Mouse (Mus musculus): ENCODE measurements around the gene Zfp511. TPM values are rescaled to one million over a fixed set of nuclear protein-coding genes. Genes with fewer than 3 reads are reported as not detected.

The Zfp511 gene
- polyA plus RNA-seq, 1 experiment from 2014 or later = 52.5 TPM

GRCm38 (mm10) chr7:140007781-140008180 lies 28.4 kb upstream of the Zfp511 start:
- no peak overlapping the region for H3K27ac ChIP-seq
- H3K4me1 ChIP-seq (replicated peaks) = no peaks in the 10 kb centered on the region
- 98% methylated on average over 9 of the region's 9 CpGs for WGBS
- H3K9ac ChIP-seq = no peak overlapping the region
- no peak overlapping the region for H3K4me2 ChIP-seq
- no peak overlapping the region for H3K4me3 ChIP-seq
- no peak for ATAC-seq (ENCODE audit: low FRiP score)
- H3K9me3 ChIP-seq = no peaks in the 10 kb centered on the region
- peaks cover 58% of the 10 kb centered on the region for H3K36me3 ChIP-seq
- no peaks in the 10 kb centered on the region for H3K27me3 ChIP-seq

GRCm38 (mm10) chr7:140011336-140011735 lies 24.9 kb upstream of the Zfp511 start:
- no peaks in the 10 kb centered on the region for H3K4me1 ChIP-seq (replicated peaks)
- no peaks in the 10 kb centered on the region for H3K27me3 ChIP-seq
- no peak overlapping the region for H3K27ac ChIP-seq
- WGBS = 96% methylated on average over 17 of the region's 17 CpGs
- H3K4me2 ChIP-seq = no peak overlapping the region
- H3K36me3 ChIP-seq = peaks cover 35% of the 10 kb centered on the region
- ATAC-seq (ENCODE audit: low FRiP score) = no peak
- H3K9me3 ChIP-seq = no peaks in the 10 kb centered on the region
- H3K4me3 ChIP-seq = no peak overlapping the region
- H3K9ac ChIP-seq = no peak overlapping the region

GRCm38 (mm10) chr7:140031771-140032170 lies 4.4 kb upstream of the Zfp511 start:
- Histone ChIP-seq H3K36me3 (peaks cover 63% of the 10 kb centered on the region), H3K9me3 (no peaks in the 10 kb centered on the region), H3K4me3 (no peak overlapping the region), H3K27ac (no peak overlapping the region), H3K27me3 (no peaks in the 10 kb centered on the region), H3K4me1 (replicated peaks) (peaks cover 18% of the 10 kb centered on the region), H3K9ac (no peak overlapping the region), H3K4me2 (no peak overlapping the region)
- no peak for ATAC-seq (ENCODE audit: low FRiP score)
- WGBS = 94% methylated on average over 12 of the region's 12 CpGs

GRCm38 (mm10) chr7:140032366-140032765 lies 3.8 kb upstream of the Zfp511 start:
- no peak overlapping the region for H3K9ac ChIP-seq
- WGBS = 95% methylated on average over 10 of the region's 10 CpGs
- peaks cover 63% of the 10 kb centered on the region for H3K36me3 ChIP-seq
- no peak for ATAC-seq (ENCODE audit: low FRiP score)
- peaks cover 24% of the 10 kb centered on the region for H3K4me1 ChIP-seq (replicated peaks)
- no peaks in the 10 kb centered on the region for H3K27me3 ChIP-seq
- no peak overlapping the region for H3K4me3 ChIP-seq
- no peak overlapping the region for H3K4me2 ChIP-seq
- H3K27ac ChIP-seq = no peak overlapping the region
- no peaks in the 10 kb centered on the region for H3K9me3 ChIP-seq

GRCm38 (mm10) chr7:140033386-140033785 lies 2.8 kb upstream of the Zfp511 start:
- Histone ChIP-seq H3K36me3 (peaks cover 56% of the 10 kb centered on the region), H3K4me1 (replicated peaks) (peaks cover 27% of the 10 kb centered on the region), H3K9ac (no peak overlapping the region), H3K9me3 (no peaks in the 10 kb centered on the region), H3K4me3 (no peak overlapping the region), H3K27ac (no peak overlapping the region), H3K27me3 (no peaks in the 10 kb centered on the region), H3K4me2 (no peak overlapping the region)
- no peak for ATAC-seq (ENCODE audit: low FRiP score)
- WGBS = 98% methylated on average over 9 of the region's 9 CpGs

- WGBS = 20% methylated on average over 7 of the region's 7 CpGs
- peak overlapping the region; percentile 86 for H3K4me2 ChIP-seq
- no peaks in the 10 kb centered on the region for H3K27me3 ChIP-seq
- no peaks in the 10 kb centered on the region for H3K9me3 ChIP-seq
- H3K27ac ChIP-seq = no peak overlapping the region; the same call in 1 of the 2 replicates
- peak overlapping the region; percentile 89 for H3K4me3 ChIP-seq
- H3K4me1 ChIP-seq (replicated peaks) = peaks cover 27% of the 10 kb centered on the region
- H3K36me3 ChIP-seq = peaks cover 49% of the 10 kb centered on the region
- peak overlapping the region; percentile 92 for H3K9ac ChIP-seq
- ATAC-seq (ENCODE audit: low FRiP score) = no peak
These were observed 735 bp upstream of the Zfp511 start for GRCm38 (mm10) chr7:140035456-140035855.

- H3K4me1 ChIP-seq (replicated peaks) = peaks cover 27% of the 10 kb centered on the region
- H3K9me3 ChIP-seq = no peaks in the 10 kb centered on the region
- peaks cover 41% of the 10 kb centered on the region for H3K36me3 ChIP-seq
- 51% methylated on average over 3 of the region's 3 CpGs for WGBS
- H3K27ac ChIP-seq = no peak overlapping the region
- H3K9ac ChIP-seq = peak overlapping the region; percentile 92
- H3K4me3 ChIP-seq = peak overlapping the region; percentile 89
- H3K4me2 ChIP-seq = peak overlapping the region; percentile 86
- no peaks in the 10 kb centered on the region for H3K27me3 ChIP-seq
- peak; percentile 8 for ATAC-seq (ENCODE audit: low FRiP score)
These were observed 972 bp downstream of the Zfp511 start for GRCm38 (mm10) chr7:140037171-140037555.

- H3K4me2 ChIP-seq = no peak overlapping the region
- no peak overlapping the region for H3K9ac ChIP-seq
- peaks cover 14% of the 10 kb centered on the region for H3K4me1 ChIP-seq (replicated peaks)
- H3K9me3 ChIP-seq = no peaks in the 10 kb centered on the region
- no peak overlapping the region for H3K4me3 ChIP-seq
- peaks cover 32% of the 10 kb centered on the region for H3K27me3 ChIP-seq
- no peak overlapping the region for H3K27ac ChIP-seq
- no peak for ATAC-seq (ENCODE audit: low FRiP score)
- WGBS = 72% methylated on average over 3 of the region's 3 CpGs
- peaks cover 22% of the 10 kb centered on the region for H3K36me3 ChIP-seq
These were observed 6.5 kb downstream of the Zfp511 start for GRCm38 (mm10) chr7:140042728-140043127.

- Histone ChIP-seq H3K27ac (no peak overlapping the region), H3K36me3 (peaks cover 7% of the 10 kb centered on the region), H3K9ac (no peak overlapping the region), H3K9me3 (no peaks in the 10 kb centered on the region), H3K4me3 (no peak overlapping the region), H3K4me2 (no peak overlapping the region), H3K4me1 (replicated peaks) (peaks cover 38% of the 10 kb centered on the region), H3K27me3 (peaks cover 60% of the 10 kb centered on the region)
- ATAC-seq (ENCODE audit: low FRiP score) = no peak
- whole genome bisulfite sequencing = 85% methylated on average over 4 of the region's 4 CpGs
These were observed 9.4 kb downstream of the Zfp511 start for GRCm38 (mm10) chr7:140045546-140045945.

GRCm38 (mm10) chr7:140047811-140048311 lies 11.7 kb downstream of the Zfp511 start:
- peak overlapping the region; percentile 56 for H3K4me3 ChIP-seq
- H3K9ac ChIP-seq = peak overlapping the region; percentile 74
- H3K27ac ChIP-seq = 0 out of 2 replicates have a peak overlapping the region, but pooled peaks have one; percentile 6
- H3K27me3 ChIP-seq = peaks cover 81% of the 10 kb centered on the region
- WGBS = under 1% methylated on average over 33 of the region's 33 CpGs
- no peaks in the 10 kb centered on the region for H3K9me3 ChIP-seq
- no peaks in the 10 kb centered on the region for H3K36me3 ChIP-seq
- H3K4me2 ChIP-seq = peak overlapping the region; percentile 75
- no peak for ATAC-seq (ENCODE audit: low FRiP score)
- peaks cover 47% of the 10 kb centered on the region for H3K4me1 ChIP-seq (replicated peaks)

- ATAC-seq (ENCODE audit: low FRiP score) = peak; percentile 38
- H3K9ac ChIP-seq = peak within 1 kb of the TSS; percentile 74
These were observed 12.3 kb downstream of the Zfp511 start, which contains the start of gene Msx3 for GRCm38 (mm10) chr7:140048361-140049114. Gene Msx3, minus strand, starts transcription at chr7:140049089.

GRCm38 (mm10) chr7:140049115-140049689 lies 13.0 kb downstream of the Zfp511 start:
- Histone ChIP-seq H3K9me3 (no peaks in the 10 kb centered on the region), H3K4me1 (replicated peaks) (peaks cover 47% of the 10 kb centered on the region), H3K36me3 (no peaks in the 10 kb centered on the region), H3K9ac (peak overlapping the region; percentile 74), H3K4me3 (peak overlapping the region; percentile 56), H3K4me2 (peak overlapping the region; percentile 75), H3K27ac (peak overlapping the region; percentile 71; the same call in 1 of the 2 replicates), H3K27me3 (peaks cover 85% of the 10 kb centered on the region)
- peak; percentile 87 for ATAC-seq (ENCODE audit: low FRiP score)
- under 1% methylated on average over 34 of the region's 34 CpGs for WGBS

More at GRCm38 (mm10) chr7:140048361-140049114, 12.3 kb downstream of the Zfp511 start, which contains the start of gene Msx3:
- no peaks in the 10 kb centered on the region for H3K9me3 ChIP-seq
- H3K4me1 ChIP-seq (replicated peaks) = peaks cover 47% of the 10 kb centered on the region
- peak within 1 kb of the TSS; percentile 71 for H3K27ac ChIP-seq
- H3K4me3 ChIP-seq = peak within 1 kb of the TSS; percentile 56
- H3K27me3 ChIP-seq = peaks cover 85% of the 10 kb centered on the region
- under 1% methylated on average over 55 of the region's 56 CpGs for WGBS
- H3K36me3 ChIP-seq = no peaks in the 10 kb centered on the region
- H3K4me2 ChIP-seq = peak within 1 kb of the TSS; percentile 75

Data from hindbrain, embryonic 13.5 days (tissue).